Comparison of ENCODE assay signal across 26 mouse cellular contexts in genomic region chr15:10252526-10252925, GRCm38 (mm10).
"Had no signal": no experiment of that assay in that cellular context is flagged by ENCODE, and none has a peak within 500 bp of the region (broad histone marks: within the 10 kb centered on the region; RNA-seq: fewer than 3 reads in every experiment).

No protein-coding gene starts in this region.

- H3K4me2 ChIP-seq: heart, embryonic 11.5 days; heart, embryonic 15.5 days; hindbrain, embryonic 13.5 days; hindbrain, embryonic 15.5 days; kidney, embryonic 15.5 days; limb, embryonic 13.5 days; limb, embryonic 15.5 days; liver, embryonic 12.5 days had no signal

- DNase-seq: gastrocnemius, postnatal 14 days; gastrocnemius, postnatal 36 days; heart, adult 18-20 months; heart, postnatal 10 days; heart, postnatal 36 days; kidney, adult 11 months; kidney, adult 2 months; kidney, adult 9 months; kidney, postnatal 14 days; kidney, postnatal 36 days; layer of hippocampus, adult 9-11 months; layer of hippocampus, postnatal 36 days; left cerebral cortex, postnatal 4 days; lung, adult 18-20 months had no signal

- H3K36me3 ChIP-seq: heart, embryonic 15.5 days; hindbrain, embryonic 13.5 days; hindbrain, embryonic 15.5 days; kidney, embryonic 15.5 days; limb, embryonic 13.5 days; limb, embryonic 15.5 days; liver, embryonic 12.5 days had no signal

- H3K4me1 ChIP-seq: heart, embryonic 15.5 days; hindbrain, embryonic 13.5 days; hindbrain, embryonic 15.5 days; kidney, embryonic 15.5 days; limb, embryonic 13.5 days; limb, embryonic 15.5 days; liver, embryonic 12.5 days had no signal

- H3K9me3 ChIP-seq: heart, embryonic 15.5 days; hindbrain, embryonic 13.5 days; hindbrain, embryonic 15.5 days; kidney, embryonic 15.5 days; limb, embryonic 13.5 days; limb, embryonic 15.5 days; liver, embryonic 12.5 days had no signal

- H3K4me3 ChIP-seq: heart, embryonic 15.5 days; hindbrain, embryonic 13.5 days; hindbrain, embryonic 15.5 days; kidney, embryonic 15.5 days; limb, embryonic 13.5 days; limb, embryonic 15.5 days; liver, embryonic 12.5 days had no signal

- ATAC-seq: hindbrain, postnatal 0 days; intestine, embryonic 16.5 days; liver, embryonic 12.5 days had no signal

- H3K9ac ChIP-seq: heart, embryonic 15.5 days; hindbrain, embryonic 13.5 days; hindbrain, embryonic 15.5 days; kidney, embryonic 15.5 days; limb, embryonic 13.5 days; limb, embryonic 15.5 days; liver, embryonic 12.5 days; liver, embryonic 14.5 days had no signal

- H3K27me3 ChIP-seq: heart, embryonic 15.5 days; hindbrain, embryonic 13.5 days; hindbrain, embryonic 15.5 days; kidney, embryonic 15.5 days; limb, embryonic 13.5 days; limb, embryonic 15.5 days; liver, embryonic 12.5 days had no signal

- H3K27ac ChIP-seq: heart, embryonic 15.5 days; hindbrain, embryonic 13.5 days; hindbrain, embryonic 15.5 days; hindbrain, postnatal 0 days; kidney, embryonic 15.5 days; kidney, postnatal 0 days; limb, embryonic 13.5 days; limb, embryonic 15.5 days; liver, embryonic 12.5 days; liver, embryonic 14.5 days had no signal
